Mouse (Mus musculus) right cerebral cortex, postnatal 4 days (tissue): Measurements from ENCODE around the gene Lrrc27.

Source experiments
- DNase-seq: peaks from one replicate; pipeline ENCODE4 v3.0.0-alpha.2; 2022

The Lrrc27 gene

DNA sequence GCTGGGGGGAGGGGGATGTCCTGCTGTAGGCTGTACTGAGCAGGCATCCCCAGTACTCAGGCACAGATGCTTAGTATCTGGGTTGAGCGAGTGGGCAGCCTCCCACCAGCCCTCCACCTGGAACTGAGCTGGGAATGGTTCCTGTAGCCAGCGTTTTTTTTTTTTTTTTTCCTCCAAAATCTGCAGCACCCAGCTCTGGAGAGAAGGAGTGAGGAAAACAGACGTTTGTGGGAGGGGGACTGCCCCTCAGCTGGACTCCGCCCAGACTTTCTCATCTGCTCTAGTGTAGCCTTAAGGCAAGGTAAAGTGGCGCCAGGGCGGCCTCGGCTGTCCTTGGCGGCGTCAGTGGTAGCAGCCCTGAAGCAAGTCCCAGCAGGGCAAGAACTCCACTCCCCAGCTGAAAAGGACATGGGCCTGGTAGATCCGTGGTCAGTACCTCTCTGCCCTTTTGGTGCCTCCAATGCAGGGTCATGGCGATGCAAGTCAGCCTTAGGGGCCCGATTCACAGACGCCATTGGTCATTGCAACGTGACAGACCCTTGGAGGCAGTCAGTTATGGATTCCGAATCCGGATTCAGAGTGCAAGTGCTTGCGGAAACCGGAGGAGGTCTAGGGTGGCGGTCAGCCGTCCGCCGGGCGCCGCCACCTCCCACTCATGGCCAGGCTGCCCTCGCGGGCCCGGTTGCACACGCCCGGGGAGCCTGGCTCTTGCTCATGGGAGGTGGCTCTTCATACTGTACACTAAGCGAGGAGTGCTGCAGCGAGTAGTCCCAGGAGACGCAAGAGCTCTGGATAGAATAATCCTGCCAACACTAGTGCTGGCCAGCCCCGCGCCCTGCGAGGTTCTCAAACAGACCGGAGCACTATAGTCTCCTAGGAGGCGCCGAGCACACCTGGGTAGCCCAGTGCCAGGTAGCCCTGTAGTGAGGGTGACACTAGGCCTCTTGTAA, 34.4 kb downstream of the Lrrc27 start:
- peak; percentile 44 for DNase-seq

DNA sequence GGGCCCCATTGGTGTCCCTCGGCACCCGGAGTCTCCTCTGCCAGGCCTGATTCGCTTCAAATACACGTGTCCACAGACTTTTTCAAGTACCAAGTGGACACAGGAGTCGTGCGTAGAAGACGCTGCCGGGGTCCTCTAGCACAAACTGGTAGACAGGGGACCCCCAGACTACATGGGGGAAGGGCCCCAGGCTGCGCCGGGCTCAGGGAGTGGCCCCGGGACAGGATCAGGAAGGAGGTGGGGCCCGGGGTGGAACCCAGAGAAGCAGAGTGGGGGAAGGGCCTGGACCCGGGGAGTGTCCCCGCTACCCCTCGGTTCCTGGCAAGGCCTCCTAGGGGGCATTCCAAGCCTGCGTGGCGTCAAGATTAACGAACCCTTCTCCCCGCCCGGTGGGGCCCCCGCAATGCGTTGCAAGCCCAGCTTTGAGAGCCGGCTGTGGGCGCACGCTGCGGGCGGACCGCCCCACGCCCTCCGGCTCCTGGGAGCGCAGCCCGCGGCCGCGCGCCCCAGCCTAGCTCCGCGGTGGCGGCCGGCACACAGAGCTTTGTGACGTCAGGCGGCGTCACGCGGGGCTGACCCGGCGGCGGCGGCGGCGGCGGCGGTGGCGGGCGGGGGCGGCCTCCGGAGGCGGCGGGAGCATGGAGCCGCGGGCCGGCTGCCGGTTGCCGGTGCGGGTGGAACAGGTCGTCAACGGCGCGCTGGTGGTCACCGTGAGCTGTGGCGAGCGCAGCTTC, 35.3 kb downstream of the Lrrc27 start, which contains the start of gene Pwwp2b:
Gene Pwwp2b (plus strand): TSS at position 602 of the 734 bp plus-strand sequence.
- peak; percentile 65 for DNase-seq

DNA sequence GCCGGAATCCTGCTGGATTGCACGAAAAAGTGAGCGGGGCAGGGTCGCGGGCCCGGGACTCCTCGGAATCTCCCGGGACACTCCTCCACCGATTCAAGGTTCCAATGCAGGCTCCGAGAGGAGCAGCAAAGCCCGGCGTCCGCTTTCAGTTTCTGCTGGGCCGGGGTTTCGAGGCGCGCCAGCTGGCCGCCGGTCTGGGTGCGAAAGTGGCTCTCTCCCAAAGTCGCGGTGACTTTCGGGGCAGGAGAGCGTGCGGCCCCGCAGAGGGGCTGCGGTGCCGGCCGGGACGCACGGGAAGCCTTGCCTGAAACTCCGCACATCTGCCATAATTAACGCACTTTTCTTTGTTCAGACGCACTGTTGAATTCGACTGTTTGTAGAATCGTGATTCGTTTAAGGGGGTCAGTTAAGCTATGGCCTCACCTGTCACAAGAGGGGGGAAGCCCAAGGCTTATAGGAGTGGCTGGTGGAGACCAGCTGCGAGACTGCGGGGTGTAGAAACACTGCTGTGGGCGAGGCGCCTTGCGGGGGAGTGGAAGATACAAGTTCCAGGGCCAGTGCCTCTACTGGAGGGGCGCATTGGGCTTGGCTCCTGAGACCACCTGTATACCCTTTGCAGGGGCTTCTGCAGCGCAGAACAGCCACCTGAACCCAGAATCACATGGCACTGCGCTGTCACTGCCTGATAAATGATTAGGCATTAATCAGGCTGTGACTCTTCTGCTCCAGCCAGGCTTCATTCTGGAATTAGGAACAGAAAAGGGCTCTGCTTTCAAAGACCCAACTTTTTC, 36.0 kb downstream of the Lrrc27 start:
- no peak for DNase-seq

DNA sequence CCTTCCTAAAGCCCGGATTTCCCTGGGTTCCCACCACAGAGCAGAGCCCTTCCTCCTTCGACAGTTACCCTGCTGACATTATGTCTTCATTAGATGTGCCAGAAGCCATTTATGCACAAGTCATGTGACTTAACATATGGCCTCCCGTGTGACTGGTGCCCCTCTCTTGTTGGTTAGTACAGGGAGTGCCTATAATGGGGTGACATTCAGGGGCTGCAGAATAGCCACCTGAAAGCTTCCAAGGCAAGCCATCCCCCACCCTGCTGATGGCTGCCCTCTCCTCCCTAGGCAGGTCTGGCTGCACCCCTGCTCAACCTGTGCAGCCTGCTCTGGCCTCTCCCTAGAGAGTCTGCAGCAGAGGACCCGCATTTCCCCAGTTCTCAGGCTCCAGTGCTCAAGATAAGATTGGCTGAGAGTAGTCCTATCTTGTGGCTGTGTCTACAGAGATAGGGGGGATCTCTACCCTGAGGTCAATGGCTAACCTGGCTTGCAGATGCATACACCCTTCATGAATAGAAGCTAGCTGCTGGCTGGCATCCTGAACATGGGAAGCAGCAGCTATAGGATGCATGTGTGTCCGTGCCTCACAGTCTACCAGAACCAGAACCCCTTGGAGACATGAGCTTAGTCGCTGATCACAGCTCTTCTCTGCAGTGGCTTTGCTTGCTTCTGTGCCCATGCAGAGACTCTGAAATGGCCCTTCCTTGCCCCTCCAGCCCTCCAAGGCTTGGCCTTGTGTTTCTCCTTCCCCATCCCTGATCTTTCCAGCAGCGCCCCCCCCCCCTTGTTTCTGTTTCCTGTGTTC, 36.8 kb downstream of the Lrrc27 start:
- DNase-seq = no peak

DNA sequence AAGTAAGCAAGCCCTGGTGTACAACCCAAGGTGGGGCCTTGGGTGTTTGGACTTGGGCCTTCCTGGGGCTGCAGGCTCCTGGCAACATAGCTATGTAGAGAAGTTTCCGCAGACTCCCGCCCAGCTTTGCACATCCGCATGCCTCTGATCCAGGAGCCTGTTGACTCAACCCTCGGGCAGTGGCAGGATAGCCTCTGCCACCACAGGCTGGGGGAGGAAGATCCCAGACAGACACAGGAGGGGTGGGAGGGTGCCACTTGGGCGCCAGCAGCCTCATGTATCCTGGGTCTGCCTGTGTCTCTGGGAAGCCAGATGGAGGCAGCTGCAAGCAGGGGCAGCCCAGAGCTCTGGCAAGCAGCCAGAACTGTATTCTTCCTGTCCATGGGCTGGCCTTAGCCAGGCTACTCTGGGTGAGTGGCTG, 39.1 kb downstream of the Lrrc27 start:
- DNase-seq = peak; percentile 51

DNA sequence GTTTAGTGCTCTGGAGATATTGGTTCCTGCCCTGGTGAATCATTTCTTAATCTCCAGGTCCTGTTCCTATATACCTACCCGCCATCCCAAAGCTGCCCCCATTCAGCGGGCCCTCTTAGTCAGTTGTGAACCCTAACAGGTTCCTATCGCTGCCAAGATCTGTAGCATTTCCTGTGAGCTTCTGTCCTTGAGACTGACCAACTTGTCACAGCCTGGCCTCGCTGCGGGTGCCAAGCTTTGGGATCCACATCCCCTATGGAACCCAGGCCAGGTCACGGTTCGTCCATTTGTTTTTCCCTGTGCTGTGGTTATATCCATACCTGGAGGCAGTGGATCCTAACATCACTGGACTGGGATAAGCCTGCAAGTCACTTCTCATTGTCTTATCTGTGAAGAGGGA, 39.8 kb downstream of the Lrrc27 start:
- no peak for DNase-seq

DNA sequence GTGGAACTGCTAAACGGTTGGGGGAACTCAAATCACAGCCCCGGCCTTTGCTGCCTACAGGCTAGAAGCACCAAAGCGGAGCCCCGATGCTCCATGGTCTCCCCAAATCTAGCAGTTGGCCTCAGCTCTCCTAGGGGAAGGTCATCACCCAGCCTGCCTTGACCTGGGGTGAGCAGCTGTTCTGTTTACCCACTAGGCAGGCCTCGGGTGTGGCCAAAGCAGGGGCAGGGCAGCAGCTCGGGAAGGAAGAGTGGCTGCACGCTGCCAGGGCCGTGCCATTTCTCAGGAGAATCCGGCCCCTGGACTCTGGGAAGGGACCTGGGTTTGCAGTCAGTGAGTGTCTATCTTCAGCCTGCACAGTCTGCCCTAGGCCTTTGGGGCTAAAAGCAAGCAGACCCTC, 40.2 kb downstream of the Lrrc27 start:
- DNase-seq = no peak

DNA sequence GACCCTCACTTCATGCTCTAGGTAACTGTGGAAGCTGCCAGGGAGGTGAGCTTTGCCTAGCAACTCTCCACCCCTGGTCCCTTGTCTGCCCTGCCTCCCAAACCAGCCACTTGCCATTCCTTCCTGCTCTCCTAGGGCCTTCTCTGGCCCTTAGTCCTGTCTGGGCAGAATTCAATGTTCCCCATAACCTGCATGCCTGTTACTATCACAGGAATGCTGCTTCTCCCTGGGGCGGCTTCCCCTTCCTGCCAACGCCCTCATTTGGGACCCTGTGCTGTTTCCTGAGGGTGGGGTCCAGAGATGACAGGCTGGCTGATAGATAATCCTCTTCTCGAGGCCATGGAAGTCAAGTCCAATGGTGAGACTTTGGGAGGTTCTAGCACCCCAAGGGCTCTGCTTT, 40.7 kb downstream of the Lrrc27 start:
- DNase-seq = no peak

DNA sequence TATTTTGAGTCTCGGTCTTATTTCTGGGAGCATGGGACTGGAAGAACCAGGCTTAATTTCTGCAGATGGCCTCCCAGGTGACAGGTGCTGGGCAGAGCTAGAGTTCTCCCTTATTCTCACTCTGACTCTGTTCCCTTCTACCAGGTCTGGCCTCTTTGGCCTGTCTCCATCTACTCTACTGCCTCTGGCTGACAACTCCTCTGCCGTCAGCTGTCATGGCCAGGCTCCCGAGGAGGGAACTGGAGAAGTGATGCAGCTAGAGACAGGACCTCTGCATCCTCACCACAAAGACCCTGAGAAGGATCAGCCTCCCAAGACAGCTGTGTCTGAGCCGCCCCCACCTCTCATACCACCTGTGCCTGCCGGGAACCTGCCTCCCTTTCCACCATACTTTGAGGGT, 41.8 kb downstream of the Lrrc27 start:
- no peak for DNase-seq

DNA sequence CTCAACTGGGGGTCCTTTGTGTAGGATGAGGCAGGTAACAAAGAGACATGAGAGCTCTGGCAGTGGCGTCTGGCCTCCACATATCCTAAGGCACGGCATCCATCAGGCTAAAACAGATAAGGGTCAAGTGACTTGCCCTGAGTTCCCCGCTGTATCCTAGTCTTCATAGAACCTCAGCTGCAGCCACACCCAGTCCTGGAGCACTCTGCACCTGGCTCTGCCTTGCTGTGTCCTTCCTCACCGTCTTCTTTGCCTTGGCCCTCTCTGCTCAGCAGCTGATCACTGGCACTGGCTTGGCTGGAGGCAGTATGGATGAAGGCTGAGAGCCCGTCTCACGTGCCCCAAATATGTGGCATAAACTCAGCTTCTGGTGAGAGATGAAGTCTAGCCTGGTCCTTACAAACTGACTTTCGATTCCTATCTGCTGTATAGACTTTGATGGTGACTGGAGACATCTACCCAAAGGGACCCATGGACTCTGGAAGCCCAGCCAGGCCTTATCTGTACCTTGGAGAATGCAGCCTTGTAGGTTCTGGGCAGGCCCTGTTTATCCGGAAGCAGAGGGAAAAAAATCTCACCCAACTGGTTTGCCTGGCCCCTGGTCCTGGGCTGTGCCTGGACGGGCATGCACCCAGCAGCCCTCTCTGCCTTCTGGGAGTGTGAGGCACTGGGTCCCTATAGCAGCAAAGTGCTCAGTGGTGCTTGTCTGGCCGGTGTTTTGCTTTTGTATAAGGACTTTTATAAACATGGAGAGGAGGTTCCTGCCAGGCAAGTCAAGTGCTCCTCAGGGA, 45.2 kb downstream of the Lrrc27 start:
- DNase-seq = no peak

DNA sequence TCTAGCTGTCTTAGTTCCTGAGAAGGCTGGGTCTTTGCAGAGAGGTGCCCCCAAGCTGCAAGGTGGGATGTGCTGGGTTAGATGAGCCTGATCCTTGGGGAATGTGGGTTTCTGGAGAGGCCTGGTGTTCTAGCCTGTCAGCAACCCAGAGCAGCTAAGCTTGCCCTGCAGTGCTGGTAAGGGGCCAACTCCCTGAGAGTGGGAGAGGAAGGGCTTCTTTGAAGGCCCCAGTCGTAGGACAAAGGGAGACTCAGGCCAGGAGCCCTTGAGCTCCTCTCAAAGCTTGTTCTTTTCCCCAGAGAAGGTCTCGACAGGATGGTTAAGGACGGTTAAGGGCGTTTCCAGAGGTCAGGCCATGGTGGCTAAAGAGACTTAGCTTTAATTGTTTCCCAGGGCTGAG, 51.5 kb downstream of the Lrrc27 start:
- DNase-seq = no peak

DNA sequence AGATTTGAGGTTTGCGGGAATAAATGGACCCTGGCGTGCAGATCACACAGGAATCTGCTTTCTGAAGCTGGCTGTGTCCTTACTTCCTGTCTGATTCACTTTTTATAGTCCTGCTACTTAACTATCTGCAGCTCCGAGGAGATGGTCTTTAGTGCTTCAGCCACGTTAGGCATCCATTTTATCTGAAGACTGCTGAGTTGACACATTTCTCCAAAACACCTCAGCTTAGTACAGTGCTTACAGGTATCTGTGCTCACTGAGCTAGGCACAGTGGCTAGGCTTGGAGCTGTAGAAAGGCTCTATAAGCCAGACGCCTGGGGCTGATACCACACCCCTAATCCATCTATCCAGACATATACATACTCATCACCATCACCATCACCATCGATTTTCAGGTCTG, 52.8 kb downstream of the Lrrc27 start:
- DNase-seq = no peak

DNA sequence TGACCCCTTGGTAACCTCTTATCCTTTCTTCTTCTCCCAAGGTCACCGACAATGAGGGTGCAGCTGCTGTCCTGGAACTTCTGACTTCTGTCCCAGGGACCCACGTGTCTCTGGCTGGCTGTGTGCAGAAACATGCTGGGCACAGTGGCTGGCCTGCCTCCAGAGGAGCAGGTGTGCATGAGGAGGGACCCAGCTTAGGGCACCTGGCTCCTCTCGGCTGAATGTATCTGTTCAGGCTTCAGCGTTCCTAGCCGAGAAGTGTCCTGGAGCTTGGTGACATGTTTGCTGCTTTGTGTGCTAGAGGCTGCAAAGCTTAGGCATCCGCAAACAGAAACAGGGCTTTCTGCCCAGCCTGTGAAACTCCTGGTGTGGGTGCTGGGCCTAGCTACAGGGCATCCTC, 53.6 kb downstream of the Lrrc27 start:
- no peak for DNase-seq

DNA sequence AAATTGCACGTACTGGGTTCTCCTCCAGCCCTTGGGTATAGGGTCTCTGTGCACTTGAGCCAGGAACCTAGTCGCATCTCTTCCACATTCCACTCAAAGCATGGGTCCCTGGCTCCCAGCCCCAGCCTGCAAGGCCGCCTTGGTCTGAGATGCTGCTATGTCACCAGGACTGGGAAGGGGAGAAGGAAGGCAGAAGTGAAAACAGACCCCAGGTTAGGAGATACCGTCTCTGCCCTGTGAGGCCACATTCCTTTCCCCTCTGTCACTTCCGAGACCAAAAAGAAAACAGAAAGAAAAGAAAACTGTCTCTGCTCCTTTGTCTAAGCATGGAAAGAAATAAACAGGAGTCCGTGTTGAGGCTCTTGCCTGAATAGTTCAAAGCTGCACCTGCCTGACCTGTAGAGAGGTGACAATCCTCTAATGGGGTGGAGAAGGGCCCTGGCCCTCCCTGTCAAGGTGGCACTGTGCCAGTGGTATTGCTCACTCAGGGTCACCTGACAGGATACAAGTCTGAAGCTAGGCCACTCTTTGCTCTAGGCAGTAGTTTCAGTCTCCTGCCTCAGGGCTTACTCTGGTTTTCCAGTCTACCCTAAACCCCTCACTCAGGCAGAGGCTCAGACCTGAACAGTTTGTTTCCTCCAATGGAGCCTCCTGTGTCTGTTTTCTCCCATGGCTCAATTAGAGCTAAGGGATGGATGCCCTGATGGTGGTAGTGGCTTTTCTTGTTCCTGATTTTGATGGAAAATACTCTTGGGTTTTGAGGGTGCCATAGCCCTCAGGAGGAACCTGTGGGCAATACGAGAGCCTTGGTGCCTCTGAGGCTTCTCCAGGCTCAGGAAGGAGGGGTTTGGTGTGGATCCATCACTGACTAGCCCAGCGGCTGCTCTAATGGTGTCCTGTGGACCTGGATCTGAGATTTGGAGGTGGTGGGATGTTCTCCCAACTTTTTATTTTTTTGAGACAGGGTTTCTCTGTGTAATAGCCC, 54.4 kb downstream of the Lrrc27 start:
- no peak for DNase-seq

DNA sequence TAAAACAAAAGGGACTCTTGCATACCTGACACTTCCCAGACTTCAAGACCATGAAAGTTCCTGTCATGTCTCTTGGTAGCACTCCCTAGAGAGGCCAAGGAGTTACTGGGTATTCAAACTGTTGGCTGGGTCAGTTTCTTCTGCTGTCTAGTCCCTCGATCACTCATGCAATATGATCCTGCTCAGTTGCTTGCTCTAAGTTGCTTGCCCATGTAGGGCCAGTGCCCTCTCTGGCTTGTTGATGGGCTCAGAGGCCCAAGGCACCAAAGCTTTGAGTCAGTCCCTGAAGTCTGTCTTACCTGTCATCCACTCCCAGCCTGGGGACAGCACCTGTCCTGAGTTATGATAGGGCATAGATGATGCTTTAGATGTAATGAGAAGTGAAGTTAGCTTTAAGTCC, 58.0 kb downstream of the Lrrc27 start:
- no peak for DNase-seq

DNA sequence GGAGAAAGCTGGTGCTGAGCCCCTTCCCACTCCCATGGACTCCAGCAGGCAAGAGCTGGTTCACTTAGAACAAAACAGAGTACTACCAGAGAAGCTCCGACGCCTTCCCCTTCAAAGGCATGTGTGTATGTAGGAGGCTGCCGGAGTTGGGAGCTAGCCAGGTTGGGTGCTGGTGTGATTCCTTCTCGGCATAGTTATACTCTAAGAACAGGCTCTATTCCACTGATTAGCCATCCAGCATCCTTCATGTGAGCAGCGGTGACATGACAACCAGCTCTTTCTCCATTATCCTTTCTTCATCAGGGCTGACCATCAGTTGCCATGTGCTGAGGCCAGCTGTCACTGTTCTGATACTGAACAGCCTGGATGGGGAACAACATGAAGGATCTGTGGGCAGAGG, 59.1 kb downstream of the Lrrc27 start:
- peak; percentile 55 for DNase-seq

DNA sequence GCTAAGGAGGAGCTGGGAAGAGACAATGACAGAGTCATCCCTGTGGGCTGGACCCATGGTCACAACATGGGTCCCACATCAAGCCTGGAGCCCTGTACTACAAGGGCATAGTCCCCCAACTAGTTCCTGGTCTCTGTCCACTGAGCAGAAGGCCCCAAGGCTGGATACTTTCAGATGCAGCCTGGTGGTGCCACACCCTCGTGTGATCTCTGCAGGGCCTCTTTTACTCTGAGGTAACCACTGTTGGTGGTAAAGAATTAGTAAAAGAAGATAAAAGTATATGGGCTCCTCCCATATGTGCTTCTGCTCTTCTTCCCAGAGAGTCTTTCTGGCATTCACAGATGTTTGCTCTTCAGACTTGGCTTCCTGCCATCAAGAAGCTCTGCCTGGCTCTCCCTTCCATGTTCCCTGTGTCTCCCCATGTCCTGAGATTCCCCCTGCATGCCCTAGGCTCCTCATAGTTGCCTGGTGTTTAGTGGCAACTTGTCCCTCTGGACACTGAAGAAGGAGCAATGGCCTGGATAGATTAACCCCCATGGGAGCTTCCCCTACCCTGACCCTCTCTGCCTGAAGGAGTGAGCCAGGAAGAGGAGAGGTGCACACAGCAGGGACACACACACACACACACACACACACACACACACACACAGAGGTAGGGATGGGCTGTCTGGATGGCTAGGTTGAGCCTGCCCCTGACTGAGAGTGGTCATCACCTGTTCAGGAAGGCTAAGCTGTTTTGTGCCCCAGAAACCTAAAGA, 60.0 kb downstream of the Lrrc27 start:
- no peak for DNase-seq

DNA sequence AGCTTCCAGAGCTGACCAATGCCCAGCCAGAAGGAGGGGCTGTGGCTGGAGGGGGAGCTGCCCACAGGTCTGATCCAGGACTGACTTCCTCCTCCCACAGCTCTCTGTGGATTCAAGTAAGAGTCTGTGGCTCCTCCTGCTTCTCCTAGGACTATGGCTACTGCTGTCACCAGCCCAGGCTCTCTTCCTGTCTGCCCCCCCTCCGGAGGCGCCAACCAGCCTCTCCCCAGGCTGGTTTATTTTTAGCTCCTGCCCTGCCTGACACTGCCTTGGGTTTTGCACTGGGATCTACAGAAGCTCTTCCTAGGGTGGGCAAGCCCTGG, 60.6 kb downstream of the Lrrc27 start:
- DNase-seq = no peak

DNA sequence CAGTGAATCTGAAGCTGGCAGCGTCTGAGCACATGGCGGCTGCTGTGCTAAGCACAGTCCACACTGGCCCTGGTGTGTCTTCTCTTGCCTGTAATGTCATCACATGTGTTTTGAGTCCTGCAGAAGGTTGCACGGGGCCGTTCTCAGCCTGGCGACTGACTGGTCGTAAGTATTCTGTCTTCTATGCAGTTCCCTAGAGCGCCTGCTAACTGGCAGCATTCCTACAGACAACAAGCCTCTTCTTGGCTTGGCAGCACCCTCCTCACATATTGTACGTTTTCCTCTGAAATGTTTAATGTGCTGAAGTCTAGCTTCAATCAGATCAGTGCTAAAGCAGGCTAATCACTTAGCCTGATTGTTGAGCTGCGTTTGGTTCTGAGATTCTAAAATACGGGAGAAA, 62.8 kb downstream of the Lrrc27 start:
- DNase-seq = peak; percentile 37

DNA sequence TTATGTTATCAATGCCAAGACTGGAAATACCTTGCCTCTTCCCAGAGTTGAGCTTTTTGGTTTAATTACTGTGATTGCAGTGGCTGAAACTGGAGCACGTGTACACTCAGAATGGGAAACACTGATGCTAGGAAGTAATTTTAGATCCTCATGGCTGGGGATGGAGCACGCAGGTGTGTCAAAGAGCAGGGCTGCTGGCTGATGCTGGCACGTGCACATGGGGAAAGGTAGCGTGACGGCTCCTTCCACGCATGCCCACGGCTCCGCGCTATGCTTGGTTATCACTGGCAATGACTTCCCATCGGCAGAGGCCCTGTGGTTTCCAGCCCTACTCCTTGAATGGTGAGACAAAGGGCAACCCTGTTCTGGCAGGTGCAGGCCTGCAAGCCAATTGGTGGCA, 63.4 kb downstream of the Lrrc27 start:
- DNase-seq = no peak
